Mouse (Mus musculus) spleen, adult 2 months (tissue): Measurements from ENCODE around the gene Rbm43. TPM values are rescaled to one million over a fixed set of nuclear protein-coding genes. Genes with fewer than 3 reads are reported as not detected.
A peak's percentile ranks its signal among the peaks of the same experiment; 100 is the strongest.

Experiments
- DNase-seq, 2 experiments: peaks; one replicate each; pipeline versions ENCODE4 v3.0.0 to v3.0.0-alpha.2; 2012 to 2021; ENCODE audit warnings: low spot score in 2 of 2, low read depth in 1 of 2
- H3K27ac ChIP-seq: fragments of 200-500 bp; 2 replicates; pipeline ENCODE4 v1.5.1; 2012; ENCODE audit warnings: low read length, inconsistent platforms; ENCODE audit not compliant: insufficient read depth
- H3K27me3 ChIP-seq: fragments of 200-500 bp; 2 replicates; pipeline ENCODE4 v1.6.1; 2012; ENCODE audit warnings: mild to moderate bottlenecking, moderate library complexity, low read length, inconsistent platforms; ENCODE audit not compliant: control insufficient read depth, insufficient read depth
- H3K36me3 ChIP-seq: fragments of 200-500 bp; 2 replicates; pipeline ENCODE4 v1.6.1; 2012; ENCODE audit warnings: mild to moderate bottlenecking, low read length, inconsistent platforms; ENCODE audit not compliant: control insufficient read depth, insufficient read depth
- H3K4me1 ChIP-seq: fragments of 200-500 bp; 2 replicates; pipeline ENCODE4 v1.6.1; 2011; ENCODE audit warnings: inconsistent platforms; ENCODE audit not compliant: control insufficient read depth, insufficient read depth, insufficient read length
- H3K4me3 ChIP-seq: fragments of 200-500 bp; 2 replicates; pipeline ENCODE4 v1.5.1; 2011; ENCODE audit warnings: mild to moderate bottlenecking, inconsistent platforms; ENCODE audit not compliant: insufficient read depth, insufficient read length; ENCODE audit errors: extremely low read depth
- CTCF ChIP-seq: fragments of 200-500 bp; IDR thresholded peaks from 2 replicates; pipeline ENCODE4 v1.5.1; 2011; ENCODE audit warnings: mild to moderate bottlenecking, inconsistent platforms; ENCODE audit not compliant: insufficient read depth, insufficient read length, insufficient replicate concordance; ENCODE audit errors: extremely low read depth
- POLR2A ChIP-seq: fragments of 200-500 bp; IDR thresholded peaks from 2 replicates; pipeline ENCODE4 v1.6.1; 2011; ENCODE audit warnings: low read depth, low read length, inconsistent platforms
- WGBS: fragments of 180-500 bp; shearing (Covaris S2); methylation state at CpG from one replicate; pipeline ENCODE4 v1.1.7; 2018; 5-methylcytosine and 5-hydroxymethylcytosine counted together
- polyA plus RNA-seq: library from polyadenylated mRNA; depleted of rRNA; stranded (reverse); fragments of >200 nt; gene quantifications from 2 replicates; pipeline ENCODE4 v1.2.3, GENCODE M21; 2012

Rbm43 gene
- polyA plus RNA-seq, 1 experiment, result 11.3 TPM

DNA sequence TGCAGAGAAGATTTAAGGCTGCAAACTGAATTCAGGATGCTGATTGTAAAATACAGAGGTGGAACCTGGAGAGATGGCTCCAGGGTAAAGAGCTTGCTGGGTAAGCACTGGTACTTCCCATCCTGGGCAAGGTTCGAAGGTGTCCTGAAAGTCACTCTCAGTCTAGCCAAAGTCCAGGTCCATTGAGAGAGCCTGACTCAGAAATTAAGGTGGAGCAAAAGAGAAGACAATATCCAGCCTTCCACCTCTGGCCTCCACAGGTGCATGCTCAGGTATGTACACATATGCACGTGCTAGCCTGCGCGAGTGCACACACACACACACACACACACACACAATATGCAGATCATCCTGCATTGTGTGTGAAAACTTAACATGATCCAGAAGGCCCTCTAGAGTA, 35.9 kb upstream of the Rbm43 start:
- peaks cover 6% of the 10 kb centered on the region for H3K4me1 ChIP-seq
- TF ChIP-seq POLR2A (no peak), CTCF (no peak)
- no peak overlapping the region for H3K4me3 ChIP-seq
- peaks cover 1% of the 10 kb centered on the region; the same call in 1 of the 2 replicates for H3K36me3 ChIP-seq
- no peak overlapping the region for H3K27ac ChIP-seq
- 99% methylated on average over 4 of the region's 4 CpGs for WGBS
- no peaks in the 10 kb centered on the region for H3K27me3 ChIP-seq
- DNase-seq, result no peak

DNA sequence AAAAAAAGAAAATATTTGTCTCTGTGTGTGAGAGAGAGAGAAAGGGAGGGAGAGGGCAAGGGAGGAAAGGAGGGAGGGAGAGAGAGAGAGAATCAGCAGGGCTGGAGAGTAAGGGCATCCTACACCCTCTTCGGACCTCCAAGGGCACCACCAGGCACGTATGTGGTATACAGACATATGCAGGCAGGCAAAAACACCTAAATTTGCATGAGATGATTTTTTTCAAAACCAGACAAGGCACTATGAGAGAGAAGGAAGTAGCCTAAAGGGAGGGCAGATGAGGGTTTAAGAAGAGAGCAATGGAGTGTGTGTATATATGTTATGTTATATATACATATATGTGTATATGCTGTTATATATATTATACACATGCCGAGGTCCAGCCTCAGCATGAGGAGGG, 32.3 kb upstream of the Rbm43 start:
- Histone ChIP-seq H3K27me3 (no peaks in the 10 kb centered on the region), H3K36me3 (peaks cover 1% of the 10 kb centered on the region; the same call in 1 of the 2 replicates), H3K4me3 (no peak overlapping the region), H3K27ac (no peak overlapping the region; the same call in 1 of the 2 replicates), H3K4me1 (peaks cover 6% of the 10 kb centered on the region)
- TF ChIP-seq POLR2A (no peak), CTCF (no peak)
- 70% methylated on average over 3 of the region's 3 CpGs for WGBS
- peak in 1 of 2 experiments; percentile 27 for DNase-seq

DNA sequence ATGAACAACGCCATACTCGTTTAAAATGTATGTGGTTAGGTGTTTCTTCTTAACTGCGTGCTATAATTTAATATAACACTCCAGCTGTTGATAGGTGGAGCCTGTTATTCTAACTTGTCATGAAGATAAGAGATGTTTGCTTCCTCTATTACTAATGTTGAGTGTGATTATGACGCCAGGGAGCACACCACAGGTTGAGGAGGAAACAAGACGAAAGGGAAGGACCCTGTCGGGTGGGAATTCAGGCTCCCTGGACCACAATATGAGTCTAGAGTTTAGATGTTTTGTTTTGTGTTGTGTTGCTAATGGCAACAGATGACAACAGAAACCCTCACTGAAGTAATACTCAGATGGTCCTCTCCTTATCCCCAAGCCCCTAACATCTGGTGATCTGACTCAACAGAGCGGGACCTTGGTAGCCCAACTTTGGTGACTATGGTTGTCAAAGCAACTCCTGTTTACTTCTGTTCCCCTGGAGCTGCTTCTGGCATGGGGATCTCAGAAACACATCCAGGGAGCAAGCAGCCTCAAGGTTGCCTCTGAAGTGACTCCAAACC, 18.8 kb upstream of the Rbm43 start:
- DNase-seq, result no peak
- 76% methylated on average over 7 of the region's 7 CpGs for WGBS

DNA sequence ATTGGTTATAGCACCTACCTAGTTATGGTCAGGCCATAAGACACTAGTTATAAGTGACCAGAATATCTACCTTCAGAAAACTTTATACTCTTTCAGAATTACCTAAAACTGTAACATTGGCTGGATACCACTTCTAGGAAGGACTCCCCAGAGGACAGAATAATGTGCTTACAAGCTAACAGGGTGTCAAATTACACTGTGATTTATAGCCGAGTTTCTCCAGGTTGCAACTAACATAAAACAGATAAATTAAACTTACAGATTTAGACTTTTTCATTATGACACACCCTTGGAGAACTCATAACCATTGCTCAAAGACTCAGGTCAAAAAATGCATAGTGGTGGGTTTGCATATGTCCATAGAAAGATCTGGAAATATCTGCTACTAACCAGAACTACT, 15.9 kb upstream of the Rbm43 start:
- WGBS, result 88% methylated on average over 1 of the region's 1 CpGs
- no peak overlapping the region for H3K27ac ChIP-seq
- H3K4me3 ChIP-seq, result no peak overlapping the region
- peaks cover 31% of the 10 kb centered on the region for H3K36me3 ChIP-seq
- TF ChIP-seq POLR2A (no peak), CTCF (no peak)
- DNase-seq, result no peak
- H3K27me3 ChIP-seq, result no peaks in the 10 kb centered on the region
- H3K4me1 ChIP-seq, result no peaks in the 10 kb centered on the region

More for the DNA sequence above, 18.8 kb upstream of the Rbm43 start:
- no peak overlapping the region for H3K27ac ChIP-seq
- H3K36me3 ChIP-seq, result peaks cover 37% of the 10 kb centered on the region
- H3K4me1 ChIP-seq, result no peaks in the 10 kb centered on the region
- TF ChIP-seq POLR2A (no peak), CTCF (no peak)
- H3K4me3 ChIP-seq, result no peak overlapping the region
- no peaks in the 10 kb centered on the region for H3K27me3 ChIP-seq

DNA sequence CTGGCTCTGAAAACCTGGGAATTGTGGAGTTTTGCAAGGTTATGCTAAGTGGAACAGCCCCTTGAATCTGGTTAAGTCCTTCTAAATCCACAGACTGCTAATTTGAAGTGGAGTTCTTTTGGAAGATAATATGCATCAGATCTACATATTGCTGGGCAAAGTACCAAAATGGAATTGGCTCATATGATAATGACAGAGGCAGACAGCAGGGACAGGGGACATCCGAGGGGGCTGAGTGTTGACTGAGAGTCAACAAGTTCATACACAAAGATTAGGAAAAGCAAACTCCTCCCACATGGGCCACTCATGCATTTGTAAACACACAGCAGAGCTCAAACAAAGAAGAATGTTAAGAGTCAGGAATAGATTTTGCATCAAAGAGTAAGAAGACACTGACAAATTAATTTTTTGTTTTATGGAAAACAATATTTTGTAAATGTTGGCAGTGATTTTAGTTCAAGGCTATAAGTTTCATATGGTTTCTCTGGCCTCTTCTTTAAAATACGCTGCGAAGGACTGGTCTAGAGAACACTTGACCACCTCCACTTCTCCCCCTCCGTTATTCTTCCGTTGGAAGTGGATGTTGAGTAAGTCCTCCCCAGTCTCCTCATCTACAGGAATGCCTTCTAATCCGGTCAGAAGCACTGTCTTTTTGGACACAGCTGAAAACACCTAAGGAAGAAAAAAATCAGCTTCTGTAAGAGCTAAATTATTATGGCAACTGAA, 13.3 kb upstream of the Rbm43 start:
- 91% methylated on average over 6 of the region's 6 CpGs for WGBS
- no peaks in the 10 kb centered on the region for H3K4me1 ChIP-seq
- no peaks in the 10 kb centered on the region for H3K27me3 ChIP-seq
- DNase-seq, result no peak
- no peak overlapping the region for H3K27ac ChIP-seq
- H3K36me3 ChIP-seq, result peaks cover 24% of the 10 kb centered on the region
- TF ChIP-seq CTCF, result no peak
- TF ChIP-seq POLR2A, result no peak
- H3K4me3 ChIP-seq, result no peak overlapping the region

DNA sequence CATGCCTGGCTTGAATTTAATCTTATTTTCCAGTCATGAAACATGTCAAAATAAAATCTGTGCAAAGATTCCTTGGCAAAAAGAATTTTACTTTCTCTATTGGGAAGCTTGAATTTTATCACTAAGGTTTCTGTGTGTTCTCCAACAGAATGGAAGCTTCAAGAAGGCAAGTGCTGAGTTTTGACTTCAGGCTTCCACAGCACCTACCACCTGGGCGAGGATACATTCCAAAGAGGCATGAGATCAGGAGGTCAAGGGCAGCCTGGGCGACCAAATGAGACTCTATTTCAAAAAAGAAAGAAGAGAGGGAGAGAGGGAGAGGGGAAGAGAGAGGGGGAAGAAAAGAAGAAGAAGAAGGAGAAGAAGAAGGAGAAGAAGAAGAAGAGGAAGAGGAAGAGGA, 10.8 kb upstream of the Rbm43 start:
- no peaks in the 10 kb centered on the region for H3K27me3 ChIP-seq
- H3K27ac ChIP-seq, result no peak overlapping the region
- no peak overlapping the region for H3K4me3 ChIP-seq
- DNase-seq, result no peak
- peaks cover 15% of the 10 kb centered on the region for H3K36me3 ChIP-seq
- 85% methylated on average over 2 of the region's 2 CpGs for WGBS
- no peaks in the 10 kb centered on the region for H3K4me1 ChIP-seq
- TF ChIP-seq POLR2A (no peak), CTCF (no peak)

DNA sequence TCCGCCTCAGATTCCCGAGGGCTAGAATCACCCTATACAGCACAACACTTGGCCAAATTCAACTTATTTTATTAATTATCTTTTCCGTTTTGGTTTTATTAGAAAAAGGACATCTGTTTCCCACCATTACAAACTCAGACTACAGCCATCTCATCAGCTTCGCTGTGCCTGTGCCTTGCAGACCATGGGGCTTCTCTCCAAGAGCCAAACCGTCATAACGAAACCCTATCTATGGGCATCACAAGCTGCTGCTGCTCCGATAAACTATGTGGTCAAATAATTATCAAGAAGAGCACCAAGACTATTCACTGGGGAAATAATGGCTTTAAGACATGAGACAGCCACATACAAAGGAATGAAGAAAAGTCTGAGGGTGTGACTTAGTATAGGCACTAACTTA, 6.9 kb upstream of the Rbm43 start:
- WGBS, result 83% methylated on average over 7 of the region's 7 CpGs
- TF ChIP-seq CTCF, result no peak
- no peak for TF ChIP-seq POLR2A
- Histone ChIP-seq H3K36me3 (no peaks in the 10 kb centered on the region), H3K27ac (no peak overlapping the region), H3K4me3 (no peak overlapping the region), H3K4me1 (no peaks in the 10 kb centered on the region), H3K27me3 (no peaks in the 10 kb centered on the region)
- DNase-seq, result no peak
